Mouse (Mus musculus): ENCODE data around the gene Cfap97d2.

DNA sequence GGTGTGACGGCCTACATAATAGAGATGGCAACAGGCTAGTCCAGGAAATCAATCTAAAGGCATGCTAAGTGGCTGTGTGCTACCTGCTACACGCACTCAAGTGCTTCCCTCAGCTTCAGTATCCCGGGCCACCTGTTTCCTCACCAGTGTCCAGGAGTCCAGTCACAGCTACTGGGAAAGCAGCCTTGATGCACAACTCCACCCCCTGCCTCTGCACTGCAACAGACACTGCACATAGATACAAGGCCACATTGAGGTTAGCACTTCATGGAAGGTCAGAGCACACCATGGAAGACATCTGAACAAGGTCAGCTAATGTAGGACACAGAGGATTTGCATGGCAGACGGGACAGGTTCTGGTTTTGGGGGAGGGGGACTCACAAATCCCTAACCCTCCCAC, 40.2 kb upstream of the Cfap97d2 start:
- TF ChIP-seq POLR2A (IDR thresholded peaks at IDR 0.05; ENCODE audit: borderline replicate concordance, control insufficient read depth, low read depth, low read length) (no peak), CTCF (IDR thresholded peaks at IDR 0.05; ENCODE audit: control insufficient read depth, insufficient read depth, low read length) (no peak)
